Mouse (Mus musculus) urinary bladder, postnatal 36 days (tissue): ENCODE data around the gene Noct.
"Not testable (repeated sequence)": the region's sequence is repeated elsewhere in the genome, so short reads cannot be mapped to it uniquely, and the experiment has no call there.

Source experiments
- DNase-seq, 2 experiments: peaks; one replicate each; pipeline ENCODE4 v3.0.0; 2022; ENCODE audit warnings: low spot score in 2 of 2, mixed read lengths in 1 of 2

Gene Noct

GRCm38 (mm10) chr3:51204897-51205296 lies 19.4 kb upstream of the Noct start:
- DNase-seq = no peak

- no peak for DNase-seq
These were observed 17.7 kb upstream of the Noct start for GRCm38 (mm10) chr3:51206521-51206920.

- no peak for DNase-seq
These were observed 15.6 kb upstream of the Noct start for GRCm38 (mm10) chr3:51208633-51209032.

GRCm38 (mm10) chr3:51209503-51210314 lies 14.5 kb upstream of the Noct start:
- no peak for DNase-seq

- no peak for DNase-seq
These were observed 13.8 kb upstream of the Noct start for GRCm38 (mm10) chr3:51210485-51210884.

- DNase-seq = no peak
These were observed 11.1 kb upstream of the Noct start for GRCm38 (mm10) chr3:51213111-51213510.

- DNase-seq = no peak
These were observed 8.6 kb upstream of the Noct start for GRCm38 (mm10) chr3:51215681-51216080.

GRCm38 (mm10) chr3:51216351-51216750 lies 7.9 kb upstream of the Noct start:
- DNase-seq = not testable (repeated sequence)

GRCm38 (mm10) chr3:51218385-51218784 lies 5.9 kb upstream of the Noct start:
- DNase-seq = not testable (repeated sequence)

- no peak for DNase-seq
These were observed 5.0 kb upstream of the Noct start for GRCm38 (mm10) chr3:51219213-51219612.

GRCm38 (mm10) chr3:51220846-51221245 lies 3.4 kb upstream of the Noct start:
- DNase-seq = no peak

- DNase-seq = no peak
These were observed 2.4 kb upstream of the Noct start for GRCm38 (mm10) chr3:51221847-51222246.

- DNase-seq = no peak
These were observed 1.9 kb upstream of the Noct start for GRCm38 (mm10) chr3:51222302-51222701.

- DNase-seq = peak in 1 of 2 experiments; percentile 39
These were observed 1.3 kb upstream of the Noct start for GRCm38 (mm10) chr3:51222834-51223460.

GRCm38 (mm10) chr3:51223556-51223955 lies 691 bp upstream of the Noct start:
- no peak for DNase-seq

GRCm38 (mm10) chr3:51225226-51225750 lies 1.0 kb downstream of the Noct start:
- no peak for DNase-seq

- no peak for DNase-seq
These were observed 1.7 kb downstream of the Noct start for GRCm38 (mm10) chr3:51225979-51226378.

- DNase-seq = no peak
These were observed 2.4 kb downstream of the Noct start for GRCm38 (mm10) chr3:51226601-51227000.

GRCm38 (mm10) chr3:51228038-51228820 lies 4.0 kb downstream of the Noct start:
- DNase-seq = peak in 1 of 2 experiments; percentile 58

GRCm38 (mm10) chr3:51228821-51229205 lies 4.6 kb downstream of the Noct start:
- no peak for DNase-seq

GRCm38 (mm10) chr3:51229226-51229625 lies 5.0 kb downstream of the Noct start:
- DNase-seq = no peak

- no peak for DNase-seq
These were observed 6.0 kb downstream of the Noct start for GRCm38 (mm10) chr3:51230146-51230835.
